Comparison of ENCODE assay signal across 12 mouse cellular contexts in the genomic region with DNA sequence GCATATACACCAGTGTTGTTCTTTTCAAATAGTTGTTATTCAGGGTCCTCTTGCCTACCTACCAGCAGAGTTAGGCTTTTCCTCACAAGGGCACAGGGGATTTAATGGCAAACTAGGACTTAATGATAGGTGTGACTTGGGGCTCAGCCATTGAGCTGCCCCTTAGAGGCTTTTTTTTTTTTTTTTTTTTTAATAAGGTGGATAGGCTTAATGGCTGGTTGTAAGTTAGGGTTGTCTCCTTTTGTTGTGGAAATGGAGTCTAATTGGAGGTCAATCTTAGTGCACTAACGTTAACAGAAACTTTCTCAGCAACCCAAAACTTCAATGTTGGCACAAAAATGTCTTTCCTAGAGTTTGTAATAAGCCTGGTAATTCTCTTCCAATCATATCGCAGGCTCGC. TPM values are rescaled to one million over a fixed set of nuclear protein-coding genes. Genes with fewer than 3 reads are reported as not detected.
DNase-seq lines count a peak whose midpoint lies in the region; ATAC-seq and TF ChIP-seq lines count a peak whose summit lies in the region.
"Had no signal": no experiment of that assay in that cellular context is flagged by ENCODE, and none has a peak within 500 bp of the region (broad histone marks: within the 10 kb centered on the region; RNA-seq: fewer than 3 reads in every experiment).

No protein-coding gene starts in this region.

- H3K27me3 ChIP-seq in heart, embryonic 16.5 days (ENCODE audit: control insufficient read depth, insufficient read depth, low read length), result no peaks in the 10 kb centered on the region
- no peaks in the 10 kb centered on the region for H3K27me3 ChIP-seq in CH12.LX (replicated peaks)
- no peaks in the 10 kb centered on the region for H3K27me3 ChIP-seq in forebrain, embryonic 11.5 days (ENCODE audit: control insufficient read depth, insufficient read depth, low read length)
- no peaks in the 10 kb centered on the region for H3K27me3 ChIP-seq in liver, embryonic 14.5 days (ENCODE audit: control insufficient read depth, insufficient read depth, low read length)

- H3K9me3 ChIP-seq in heart, embryonic 16.5 days (replicated peaks; ENCODE audit: control insufficient read depth, low read length), result no peaks in the 10 kb centered on the region
- no peaks in the 10 kb centered on the region for H3K9me3 ChIP-seq in CH12.LX (replicated peaks; ENCODE audit: low read length)
- no peaks in the 10 kb centered on the region for H3K9me3 ChIP-seq in forebrain, embryonic 11.5 days (ENCODE audit: control insufficient read depth, low read length)
- H3K9me3 ChIP-seq in liver, embryonic 14.5 days (ENCODE audit: control insufficient read depth, low read length), result no peaks in the 10 kb centered on the region

- peaks cover 27% of the 10 kb centered on the region for H3K79me2 ChIP-seq in CH12.LX (replicated peaks; ENCODE audit: control insufficient read depth, extremely low read depth, insufficient read depth, poor library complexity, severe bottlenecking)

- H3K9ac ChIP-seq in heart, embryonic 16.5 days (ENCODE audit: low read length), result no peak overlapping the region
- peak overlapping the region; percentile 84; the same call in 1 of the 2 replicates for H3K9ac ChIP-seq in CH12.LX (ENCODE audit: insufficient read depth, low read depth)
- peak overlapping the region; percentile 69; the same call in 1 of the 2 replicates for H3K9ac ChIP-seq in forebrain, embryonic 11.5 days (ENCODE audit: low read length)
- H3K9ac ChIP-seq in liver, embryonic 14.5 days (replicated peaks), result no peak overlapping the region

- ATAC-seq in heart, embryonic 16.5 days (replicated peaks; ENCODE audit: extremely low read depth, insufficient read depth, low FRiP score), result no peak
- no peak for ATAC-seq in forebrain, embryonic 11.5 days (replicated peaks; ENCODE audit: low FRiP score)
- no peak for ATAC-seq in liver, embryonic 14.5 days (ENCODE audit: insufficient read depth)
- ATAC-seq: inflammation-experienced regulatory T-cells, adult 6 months had no signal

- TF ChIP-seq EP300 in CH12.LX (IDR thresholded peaks at IDR 0.05; ENCODE audit: low read length), result no peak
- no peak for TF ChIP-seq EP300 in liver, embryonic 14.5 days (IDR thresholded peaks at IDR 0.05; ENCODE audit: low read depth)

- no peak for TF ChIP-seq RAD21 in CH12.LX (IDR thresholded peaks at IDR 0.05; ENCODE audit: low read depth, low read length)

- no peak for DNase-seq in heart, postnatal 14 days
- no peak for DNase-seq in CH12.LX (ENCODE audit: extremely low read depth)
- DNase-seq in forebrain, embryonic 11.5 days (ENCODE audit: low spot score), result no peak
- DNase-seq in liver, embryonic 14.5 days (ENCODE audit: low read depth in 3 of 3, low spot score in 3 of 3), result no peak
- DNase-seq in thymus, postnatal 25 days, result no peak
- no peak for DNase-seq in frontal cortex, postnatal 25 days (ENCODE audit: low spot score in 2 of 2)
- no peak for DNase-seq in urinary bladder, postnatal 14 days (ENCODE audit: low spot score)
- DNase-seq: cerebellum, adult 18-20 months; right cerebral cortex, adult 18-20 months; thymus, postnatal 4 days had no signal

- TF ChIP-seq CTCF in CH12.LX (conservative IDR thresholded peaks at IDR 0.05 in 1 of 2, IDR thresholded peaks at IDR 0.05 in 1 of 2; ENCODE audit: low read depth in 2 of 2, low read length in 2 of 2), result no peak
- TF ChIP-seq CTCF in liver, embryonic 14.5 days (IDR thresholded peaks at IDR 0.05; ENCODE audit: low read depth), result no peak

- 84% methylated on average over 3 of the region's 3 CpGs for WGBS in heart, embryonic 16.5 days
- WGBS in forebrain, embryonic 11.5 days, result 74% methylated on average over 3 of the region's 3 CpGs
- 73% methylated on average over 3 of the region's 3 CpGs for WGBS in liver, embryonic 14.5 days (ENCODE audit: insufficient replicate concordance)

- no peak for TF ChIP-seq POLR2A in CH12.LX (IDR thresholded peaks at IDR 0.05; ENCODE audit: low read depth, low read length)

- in situ Hi-C loops in CH12.LX (cut with MboI; ENCODE audit: low pct_ligation_motif_present, low pct_unique_long_range_greater_than_20kb, low sequenced_read_pairs), result no loop called here

- peaks cover 13% of the 10 kb centered on the region for H3K4me1 ChIP-seq in heart, embryonic 16.5 days (ENCODE audit: control insufficient read depth, insufficient read depth, low read length)
- peaks cover 0 to 20% of the 10 kb centered on the region in 2 experiments; a peak in 2 of 4 replicates for H3K4me1 ChIP-seq in CH12.LX (ENCODE audit: control insufficient read depth in 1 of 2, insufficient read depth in 2 of 2)
- peaks cover 6% of the 10 kb centered on the region; the same call in 1 of the 2 replicates for H3K4me1 ChIP-seq in forebrain, embryonic 11.5 days (replicated peaks; ENCODE audit: control insufficient read depth, insufficient read depth, low read length)
- H3K4me1 ChIP-seq in liver, embryonic 14.5 days (replicated peaks; ENCODE audit: control insufficient read depth in 2 of 2, insufficient read depth in 2 of 2, low read length in 1 of 2), result peaks cover 10 to 13% of the 10 kb centered on the region in 2 experiments

- intact Hi-C loops in heart, postnatal 14 days (cut with DNase I), result loop anchor here (5.0 to 10.0 kb wide), 3 partner anchors 125 to 218 kb away; partner anchors contain the start of gene Zmym2

- H3K4me2 ChIP-seq in heart, embryonic 16.5 days (ENCODE audit: low read depth, low read length), result peak overlapping the region; percentile 74; the same call in 1 of the 2 replicates
- peak overlapping the region; percentile 92 for H3K4me2 ChIP-seq in CH12.LX (ENCODE audit: insufficient read depth, low read depth, poor library complexity, severe bottlenecking)
- no peak overlapping the region for H3K4me2 ChIP-seq in forebrain, embryonic 11.5 days (ENCODE audit: low read depth, low read length, severe bottlenecking)
- peak overlapping the region; percentile 89 for H3K4me2 ChIP-seq in liver, embryonic 14.5 days (ENCODE audit: low read depth)

- dilution Hi-C loops in CH12.LX (cut with MboI; ENCODE audit: extremely low pct_ligation_motif_present, extremely low pct_unique_long_range_greater_than_20kb, low sequenced_read_pairs), result no loop called here

- H3K36me3 ChIP-seq in heart, embryonic 16.5 days (ENCODE audit: control insufficient read depth, insufficient read depth), result no peaks in the 10 kb centered on the region
- H3K36me3 ChIP-seq in CH12.LX (replicated peaks in 1 of 2; ENCODE audit: control insufficient read depth in 1 of 2, insufficient read depth in 1 of 2, low read length in 1 of 2), result peaks cover 0 to 6% of the 10 kb centered on the region in 2 experiments
- no peaks in the 10 kb centered on the region for H3K36me3 ChIP-seq in forebrain, embryonic 11.5 days (ENCODE audit: control insufficient read depth, insufficient read depth, low read length)
- H3K36me3 ChIP-seq in liver, embryonic 14.5 days (replicated peaks; ENCODE audit: control insufficient read depth, insufficient read depth, low read depth), result no peaks in the 10 kb centered on the region

- H3K27ac ChIP-seq in heart, embryonic 16.5 days (ENCODE audit: low read length), result no peak overlapping the region
- no peak overlapping the region for H3K27ac ChIP-seq in CH12.LX (ENCODE audit: insufficient read depth, low read depth)
- H3K27ac ChIP-seq in forebrain, embryonic 11.5 days (ENCODE audit: low read depth, low read length), result no peak overlapping the region
- no peak overlapping the region for H3K27ac ChIP-seq in liver, embryonic 14.5 days

- no peak overlapping the region for H3K4me3 ChIP-seq in heart, embryonic 16.5 days (ENCODE audit: low read length)
- H3K4me3 ChIP-seq in CH12.LX (replicated peaks in 1 of 3; ENCODE audit: low read depth in 2 of 3, low read length in 2 of 3, poor library complexity in 1 of 3), result no peak overlapping the region
- H3K4me3 ChIP-seq in forebrain, embryonic 11.5 days (ENCODE audit: low read depth, low read length), result no peak overlapping the region
- H3K4me3 ChIP-seq in liver, embryonic 14.5 days (ENCODE audit: insufficient read depth in 1 of 2, low read depth in 2 of 2, low read length in 2 of 2), result peak overlapping the region in 1 of 2 experiments; percentile 91; a peak in 2 of 4 replicates

TF ChIP-seq in CH12.LX, 34 proteins besides CTCF, POLR2A, EP300 and RAD21 (continues in another document):
- TF ChIP-seq RCOR1 (conservative IDR thresholded peaks at IDR 0.05; ENCODE audit: low read depth, low read length), result no peak
- no peak for TF ChIP-seq ZC3H11A (IDR thresholded peaks at IDR 0.05; ENCODE audit: low read depth, low read length)
- no peak for TF ChIP-seq USF1 (IDR thresholded peaks at IDR 0.05; ENCODE audit: low read depth, low read length)
- TF ChIP-seq GABPA (IDR thresholded peaks at IDR 0.05; ENCODE audit: insufficient replicate concordance, low read depth, low read length), result no peak
- no peak for TF ChIP-seq MXI1 (IDR thresholded peaks at IDR 0.05; ENCODE audit: low read depth, low read length)
- TF ChIP-seq SIN3A (IDR thresholded peaks at IDR 0.05; ENCODE audit: low read length), result no peak
- TF ChIP-seq ZMIZ1 (IDR thresholded peaks at IDR 0.05; ENCODE audit: low read depth, low read length), result no peak
- TF ChIP-seq SMC3 (IDR thresholded peaks at IDR 0.05; ENCODE audit: low read depth, low read length), result no peak
- no peak for TF ChIP-seq USF2 (conservative IDR thresholded peaks at IDR 0.05; ENCODE audit: low read depth, low read length)
- no peak for TF ChIP-seq BHLHE40 (IDR thresholded peaks at IDR 0.05; ENCODE audit: low read depth, low read length)
- TF ChIP-seq MEF2A (IDR thresholded peaks at IDR 0.05; ENCODE audit: borderline replicate concordance, low read depth, low read length), result no peak
- no peak for TF ChIP-seq JUN (IDR thresholded peaks at IDR 0.05; ENCODE audit: insufficient read depth, low read depth, low read length)
- no peak for TF ChIP-seq UBTF (IDR thresholded peaks at IDR 0.05; ENCODE audit: low read depth, low read length)
- no peak for TF ChIP-seq ZKSCAN1 (IDR thresholded peaks at IDR 0.05; ENCODE audit: borderline replicate concordance, low read depth, low read length)
- no peak for TF ChIP-seq MYC (IDR thresholded peaks at IDR 0.05; ENCODE audit: low read depth, low read length)
- TF ChIP-seq TBP (conservative IDR thresholded peaks at IDR 0.05; ENCODE audit: low read depth, low read length), result no peak
- TF ChIP-seq PAX5 (IDR thresholded peaks at IDR 0.05; ENCODE audit: low read length), result no peak
- no peak for TF ChIP-seq MAFK (IDR thresholded peaks at IDR 0.05; ENCODE audit: insufficient replicate concordance, low read length)

RNA-seq across cellular contexts. Expression of gene Mphosph8, which starts 1.1 kb away (rescaled TPM):
- polyA plus RNA-seq in heart, embryonic 16.5 days (2015; fragmentation: Nextera tagmentation; extraction: Ambion mirVana), result 20.1 and 25.4 TPM in 2 replicates
- 10 to 100 TPM; 23.9 to 26.8 TPM for total RNA-seq in heart, postnatal 14 days (2021)
- total RNA-seq in CH12.LX (2012; rRNA removed), result 24.4 and 28.5 TPM in 2 replicates
- 26.0 and 27.3 TPM in 2 replicates for total RNA-seq in CH12.LX (2014; rRNA removed)
- polyA plus RNA-seq in CH12.LX (2012; ENCODE audit: insufficient read length, low read depth), result 40.7 and 47.9 TPM in 2 replicates
- 39.4 and 50.2 TPM in 2 replicates for polyA plus RNA-seq in forebrain, embryonic 11.5 days (2014; fragmentation: Nextera tagmentation; extraction: Ambion mirVana)
- 7.2 and 8.9 TPM in 2 replicates for polyA plus RNA-seq in liver, embryonic 14.5 days (2012; rRNA removed)
- 9.1 and 10.1 TPM in 2 replicates for polyA plus RNA-seq in liver, embryonic 14.5 days (2014; fragmentation: Nextera tagmentation; extraction: Ambion mirVana)

Comparison
In these comparisons a context has a peak if more than half of its experiments do, and no peak if none do; other contexts are left out.
1. H3K9ac ChIP-seq: peak in CH12.LX (single experiment) and forebrain, embryonic 11.5 days (single experiment); none in heart, embryonic 16.5 days (single experiment) and liver, embryonic 14.5 days (single experiment).